Mouse (Mus musculus) left cerebral cortex, adult 9 months (tissue): ENCODE measurements around the gene Plin1.

Source experiments
- DNase-seq, 2 experiments: peaks; one replicate each; pipeline ENCODE4 v3.0.0; 2022; ENCODE audit warnings: low spot score in 2 of 2

Plin1 gene

DNA sequence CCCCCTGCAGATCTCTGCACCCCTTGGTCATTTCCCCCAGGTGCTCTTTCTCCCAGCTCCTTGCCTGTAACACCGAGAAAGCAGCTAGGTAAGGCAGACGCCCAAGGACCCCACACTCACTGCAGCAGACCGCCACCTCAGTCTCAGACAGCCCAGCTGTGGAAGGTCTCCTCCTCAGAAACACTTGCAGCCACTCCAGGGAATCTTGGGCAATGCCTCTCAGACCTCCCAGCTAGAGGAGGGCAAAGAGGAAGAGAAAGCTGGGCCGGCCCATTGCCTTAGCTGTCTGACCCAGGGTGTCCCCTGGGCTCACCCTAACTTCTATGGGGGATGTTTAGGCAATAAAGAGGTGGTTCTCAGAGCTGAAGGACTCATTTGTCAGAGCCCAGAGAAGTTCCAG is at the start of gene Plin1:
Plin1 (minus strand) TSS at position 282 of the 400 bp plus-strand sequence.
- DNase-seq, result no peak

GRCm38 (mm10) chr7:79782516-79782855 is 49.8 kb upstream of the Plin1 start:
- no peak for DNase-seq

DNA sequence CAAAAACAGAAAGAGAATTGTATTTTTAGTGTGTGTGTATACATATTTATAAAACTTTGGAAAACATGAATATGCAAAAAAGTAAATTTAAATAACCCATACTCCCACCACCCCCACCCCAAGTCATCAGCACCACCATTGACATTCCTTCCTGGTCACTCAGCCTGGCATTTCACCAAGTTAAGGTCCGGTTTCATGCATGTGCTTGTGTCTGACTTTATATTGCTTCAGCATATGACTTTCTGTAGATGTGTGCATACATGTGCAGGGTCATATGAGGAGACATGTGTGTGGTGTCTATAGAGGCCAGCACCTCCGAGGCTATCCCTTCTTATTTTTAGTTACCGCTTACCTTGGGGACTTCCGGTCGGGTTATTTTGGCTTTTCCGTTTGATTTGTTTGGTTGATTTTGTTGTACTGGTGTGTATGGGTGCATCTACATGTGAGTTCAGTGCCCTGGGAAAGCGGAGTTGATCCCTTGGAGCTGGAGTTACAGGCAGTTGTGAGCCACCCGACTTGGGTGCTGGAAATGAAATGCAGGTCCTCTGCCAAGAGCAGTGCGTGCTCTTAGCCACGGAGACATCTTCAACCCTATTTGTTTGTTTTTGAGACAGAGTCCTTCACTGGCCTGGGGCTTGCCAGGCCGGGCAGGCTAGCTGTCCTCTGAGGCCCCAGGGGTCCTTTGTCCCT is 49.3 kb upstream of the Plin1 start:
- no peak for DNase-seq

DNA sequence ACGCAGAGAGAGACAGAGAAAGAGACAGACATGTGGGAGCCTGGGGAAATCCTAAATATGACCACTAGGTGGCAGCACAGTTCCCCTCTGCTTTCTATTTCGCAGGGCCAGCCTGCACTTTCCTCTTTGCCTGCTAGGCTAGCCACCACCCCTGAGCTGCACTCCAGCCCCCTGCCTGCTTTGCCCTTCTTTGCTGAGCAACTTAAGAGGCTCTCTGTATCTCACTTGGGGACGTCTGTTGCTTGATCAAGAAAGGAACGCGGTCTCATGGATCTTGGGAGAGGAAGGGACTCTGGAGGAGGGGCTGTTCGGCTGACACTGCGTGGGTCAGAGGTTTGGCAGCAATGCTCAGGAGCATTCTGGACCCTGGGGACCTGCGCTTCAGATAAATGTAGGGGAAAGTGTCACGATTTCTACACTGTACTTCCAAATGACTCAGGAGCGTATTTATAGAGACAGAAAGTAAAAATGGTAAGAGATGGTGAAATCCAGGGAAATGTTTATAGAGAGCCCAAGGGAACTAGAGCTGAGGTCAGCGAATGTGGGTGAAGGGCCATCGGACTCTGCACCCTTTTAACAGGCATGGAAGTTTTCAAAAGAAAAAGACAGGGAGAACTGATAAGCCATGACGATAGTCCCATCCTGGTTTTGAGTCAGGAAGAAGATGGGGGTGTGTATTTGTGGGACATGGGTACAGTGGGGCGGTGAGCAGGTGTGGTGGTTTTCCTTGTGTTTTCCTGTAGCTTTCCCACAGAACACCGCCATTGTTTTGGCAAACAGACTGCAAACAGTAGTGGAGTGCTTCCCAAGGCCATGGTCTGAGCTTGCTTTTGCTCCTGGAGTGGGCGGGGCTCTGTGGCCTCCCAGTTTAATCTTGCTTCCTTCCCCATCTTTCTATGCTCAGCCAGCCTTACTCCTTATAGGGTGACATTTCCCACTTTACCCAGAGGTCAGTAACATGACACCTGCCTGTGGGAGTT is 48.2 kb upstream of the Plin1 start:
- peak in 1 of 2 experiments; percentile 73 for DNase-seq

- DNase-seq, result peak in 1 of 2 experiments; percentile 33
Measured at GRCm38 (mm10) chr7:79771561-79772512, 39.1 kb upstream of the Plin1 start.

DNA sequence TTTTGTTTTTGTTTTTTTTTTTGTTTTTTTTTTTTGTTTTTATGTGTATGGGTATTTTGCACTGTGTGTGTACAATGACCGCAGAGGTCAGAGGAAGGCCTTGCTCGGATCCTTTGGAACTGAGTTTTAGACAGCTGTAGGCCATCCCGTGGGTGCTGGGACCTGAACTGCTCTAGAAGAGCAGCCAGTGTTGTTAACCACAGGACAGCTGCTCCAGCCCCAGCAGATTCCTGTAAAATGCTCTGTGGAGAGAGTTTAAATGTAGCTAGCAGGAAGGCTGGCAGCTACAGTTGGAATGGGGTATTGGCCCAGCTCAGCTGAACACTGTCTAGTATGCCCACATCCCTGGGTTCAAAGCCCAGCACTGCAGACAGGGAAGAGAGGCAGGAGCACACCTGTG is 37.0 kb upstream of the Plin1 start:
- DNase-seq, result no peak

DNA sequence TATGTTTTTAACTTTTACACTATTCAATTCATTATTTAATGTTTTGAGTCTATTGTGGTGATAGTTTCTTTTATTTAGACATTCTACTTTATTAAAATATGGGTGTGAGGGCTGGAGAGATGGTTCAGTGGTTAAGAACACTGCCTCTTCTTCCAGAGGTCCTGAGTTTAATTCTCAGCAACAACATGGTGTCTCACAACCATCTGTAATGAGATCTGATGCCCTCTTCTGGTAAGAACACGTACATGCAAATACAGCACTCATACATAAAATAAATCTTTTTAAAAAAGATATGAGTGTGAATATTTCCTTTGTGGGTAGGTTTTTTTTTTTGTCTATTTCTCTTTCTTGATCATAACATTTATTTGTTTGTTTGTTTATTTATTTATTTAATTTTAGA is 33.3 kb upstream of the Plin1 start:
- no peak for DNase-seq

- no peak for DNase-seq
Measured at GRCm38 (mm10) chr7:79762106-79762505, 29.4 kb upstream of the Plin1 start.

DNA sequence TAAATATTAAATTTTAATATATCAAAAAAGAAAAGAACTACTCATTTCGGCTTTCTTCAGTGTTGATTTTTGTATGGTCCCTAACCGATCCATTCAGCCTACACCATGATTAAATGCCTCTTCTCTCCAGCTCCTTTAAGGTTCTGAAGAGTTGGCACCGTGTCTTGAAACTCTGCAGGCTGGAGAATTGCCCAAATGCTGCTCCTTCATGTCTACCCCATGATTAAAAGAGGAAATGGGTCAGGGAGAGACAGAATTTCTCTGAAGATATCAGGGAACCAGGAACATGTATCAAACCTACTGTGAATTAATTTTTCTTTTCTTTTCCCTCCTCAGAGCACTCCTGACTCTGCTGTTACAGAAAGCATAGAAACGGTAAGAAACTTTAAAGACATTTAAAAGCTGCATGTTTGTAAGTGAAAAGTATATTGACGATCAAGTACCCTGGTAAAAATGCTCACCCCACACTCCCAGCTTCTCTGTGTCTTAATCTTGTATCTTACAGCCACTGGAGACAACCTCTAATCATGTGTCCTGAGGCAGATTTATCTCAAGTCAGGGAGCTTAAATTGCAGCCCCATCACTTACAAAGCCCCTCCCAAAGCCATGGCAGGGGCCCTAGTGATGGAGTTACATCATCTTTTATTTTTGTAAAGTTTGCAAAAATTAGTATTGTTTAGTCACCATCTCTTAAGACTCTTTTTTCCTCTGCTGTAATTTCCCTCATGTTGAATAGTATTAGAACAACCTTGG is 28.6 kb upstream of the Plin1 start:
- DNase-seq, result no peak

GRCm38 (mm10) chr7:79759766-79760165 is 27.1 kb upstream of the Plin1 start:
- DNase-seq, result no peak

DNA sequence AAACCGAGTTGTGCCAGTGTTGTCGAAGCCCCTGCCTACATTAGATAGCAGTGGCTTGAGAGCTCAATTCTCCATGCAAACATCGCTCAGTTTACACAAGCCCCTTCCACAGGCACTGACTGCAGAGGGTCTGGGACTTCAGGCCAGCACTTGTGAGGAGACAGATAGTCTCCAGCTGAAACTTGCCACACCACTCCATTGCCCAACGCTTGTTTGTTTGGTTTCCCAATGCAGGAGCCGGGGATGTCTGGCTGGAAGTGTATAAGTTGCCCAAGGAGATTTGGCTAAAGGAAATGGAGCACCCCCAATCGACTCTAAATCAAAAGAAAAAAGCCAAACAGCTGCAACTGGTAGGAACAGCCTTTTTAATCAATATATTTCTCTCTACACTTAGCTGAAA is 25.5 kb upstream of the Plin1 start:
- no peak for DNase-seq

GRCm38 (mm10) chr7:79756334-79756733 is 23.6 kb upstream of the Plin1 start:
- no peak for DNase-seq

DNA sequence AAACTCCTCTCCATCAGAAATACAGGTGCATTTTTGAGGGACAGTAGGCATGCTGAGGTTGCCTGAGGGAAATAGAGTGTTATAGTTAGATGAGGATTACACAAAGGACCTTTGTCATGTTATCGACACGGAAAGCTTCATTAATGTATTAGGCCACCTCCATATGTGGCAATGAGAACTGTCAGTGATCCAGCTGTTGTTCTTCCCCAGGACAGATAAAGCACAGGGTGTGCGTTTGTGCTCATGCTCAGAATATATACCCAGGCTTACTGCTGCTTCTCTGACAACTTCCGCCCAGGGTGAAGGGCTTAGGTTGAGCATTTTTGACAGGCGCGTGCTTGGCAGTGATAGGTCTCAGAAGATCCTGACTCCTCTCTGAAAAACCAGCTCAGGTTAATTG is 16.8 kb upstream of the Plin1 start:
- no peak for DNase-seq

GRCm38 (mm10) chr7:79747659-79748058 is 15.0 kb upstream of the Plin1 start:
- no peak for DNase-seq

DNA sequence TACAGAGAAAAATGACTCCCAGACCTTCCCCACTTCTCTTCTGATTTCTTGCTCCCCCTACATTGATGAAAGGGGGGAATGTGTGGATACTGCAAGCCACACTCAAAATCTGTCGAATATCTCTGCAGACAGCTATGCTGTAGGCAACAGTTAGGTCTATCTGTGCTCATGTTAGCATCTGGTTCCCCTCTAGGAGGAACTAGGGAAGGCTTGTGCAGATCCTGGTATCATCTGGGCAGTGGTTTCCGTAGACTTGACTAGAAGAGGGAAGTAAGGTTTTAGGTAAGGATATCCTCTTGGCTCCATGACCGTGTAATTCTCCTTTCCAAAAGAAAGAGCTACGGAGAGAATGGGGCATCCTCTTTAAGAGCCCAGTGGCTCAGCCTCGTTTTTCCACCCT is 11.9 kb upstream of the Plin1 start:
- DNase-seq, result no peak

DNA sequence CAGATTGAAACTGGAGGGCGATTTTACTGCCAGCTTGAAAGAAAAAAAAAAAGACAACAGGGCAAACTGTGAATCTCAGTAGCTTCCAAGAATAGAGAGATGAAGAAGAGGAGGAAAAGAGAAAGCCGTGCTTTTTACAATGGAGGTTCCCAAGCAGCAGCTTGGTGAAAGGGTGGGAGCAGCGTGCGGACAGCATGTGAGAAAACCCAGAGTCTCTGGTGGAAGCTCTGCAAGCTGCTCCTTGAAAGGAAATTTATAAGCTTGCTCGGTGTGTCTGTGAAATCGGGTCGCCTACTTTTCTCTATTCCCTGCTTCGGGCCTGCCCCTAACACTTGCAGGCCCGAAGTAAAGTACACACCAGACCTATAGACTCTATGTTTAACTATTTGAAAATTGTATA is 11.3 kb upstream of the Plin1 start:
- DNase-seq, result peak in 1 of 2 experiments; percentile 13

DNA sequence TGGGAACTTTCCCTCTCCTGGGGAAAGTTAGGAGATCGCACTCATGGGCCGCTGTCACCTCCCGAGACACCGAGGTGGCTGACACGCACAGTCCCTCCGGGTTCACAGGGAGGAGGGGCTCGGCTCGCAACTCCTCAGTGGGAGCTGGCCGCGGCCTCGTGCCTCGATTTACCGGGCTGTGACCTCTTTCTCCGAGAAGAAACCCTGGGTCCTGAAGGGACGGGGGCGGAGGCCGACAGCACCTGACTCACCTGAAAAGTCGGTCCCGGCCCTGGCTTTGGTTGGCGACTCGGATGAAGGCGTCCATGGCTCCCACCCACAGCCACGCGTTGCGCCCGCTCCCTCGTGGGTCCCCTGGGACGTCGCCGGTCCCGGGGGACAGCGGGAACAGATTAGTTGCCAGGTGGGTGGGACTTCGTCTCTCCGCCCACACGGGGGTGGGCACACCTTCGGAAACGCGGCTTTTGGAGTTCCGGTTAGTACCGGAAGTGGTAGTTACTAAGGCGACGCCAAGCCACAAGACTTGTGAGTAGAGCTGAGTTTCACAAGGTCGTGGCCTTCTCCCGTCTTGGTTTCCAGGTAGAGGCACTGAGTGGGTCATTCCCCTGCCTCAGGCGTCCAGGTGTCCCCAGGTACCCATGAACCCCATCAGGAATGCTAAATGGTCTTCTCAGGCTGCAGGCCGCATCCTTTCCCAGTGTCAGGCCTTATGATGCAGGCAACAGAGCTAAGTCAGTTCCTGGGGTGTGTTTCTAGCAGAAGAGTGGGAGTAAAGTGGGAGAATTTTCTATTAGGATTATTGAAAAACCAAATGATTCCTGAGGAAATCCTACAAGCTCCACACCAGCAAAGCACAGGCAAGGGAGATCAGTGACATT is 10.2 kb upstream of the Plin1 start, which contains the start of the genes Pex11a and Wdr93:
Pex11a (minus strand) TSS at position 473 of the 878 bp plus-strand sequence.
Wdr93 (plus strand) TSS at position 505 of the 878 bp plus-strand sequence.
- peak; percentile 52 to 74 for DNase-seq

DNA sequence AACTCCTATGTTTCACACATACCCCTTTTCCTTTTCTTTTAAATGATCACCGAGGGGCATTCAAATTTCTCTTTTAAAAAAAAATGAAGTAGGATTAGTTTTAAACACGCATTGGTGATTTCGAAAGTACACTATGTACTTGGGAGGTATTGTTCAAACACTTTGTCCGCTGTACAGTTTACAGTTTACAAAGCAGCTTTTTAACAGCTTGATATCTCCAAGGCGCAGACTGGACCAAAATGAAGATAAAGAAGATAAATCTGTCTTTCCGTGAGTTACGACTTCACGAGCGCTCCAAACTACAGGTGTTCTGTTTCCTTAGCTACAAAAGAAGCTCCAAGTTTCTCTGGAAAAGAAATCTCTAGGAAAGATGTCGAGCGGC is 9.6 kb upstream of the Plin1 start:
- DNase-seq, result no peak

DNA sequence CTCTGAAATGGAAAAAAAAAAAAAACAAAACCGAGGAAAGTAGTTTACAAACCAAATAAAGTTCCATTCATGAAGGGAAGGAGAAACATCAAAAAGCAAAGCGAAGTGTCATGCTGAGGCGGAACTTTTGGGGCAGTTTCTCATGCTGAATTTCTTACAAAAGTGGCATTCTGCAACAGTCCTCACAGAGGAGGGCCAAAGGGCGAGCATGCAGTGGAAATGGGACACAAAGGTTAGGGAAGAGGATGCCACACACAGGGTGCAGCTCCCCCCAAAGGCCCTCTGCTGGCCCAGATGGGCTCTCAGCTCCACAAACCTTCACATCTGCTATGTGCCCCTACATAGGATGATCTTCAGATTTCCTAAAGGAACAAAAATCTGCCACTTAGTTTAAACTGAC is 7.6 kb upstream of the Plin1 start:
- DNase-seq, result no peak

DNA sequence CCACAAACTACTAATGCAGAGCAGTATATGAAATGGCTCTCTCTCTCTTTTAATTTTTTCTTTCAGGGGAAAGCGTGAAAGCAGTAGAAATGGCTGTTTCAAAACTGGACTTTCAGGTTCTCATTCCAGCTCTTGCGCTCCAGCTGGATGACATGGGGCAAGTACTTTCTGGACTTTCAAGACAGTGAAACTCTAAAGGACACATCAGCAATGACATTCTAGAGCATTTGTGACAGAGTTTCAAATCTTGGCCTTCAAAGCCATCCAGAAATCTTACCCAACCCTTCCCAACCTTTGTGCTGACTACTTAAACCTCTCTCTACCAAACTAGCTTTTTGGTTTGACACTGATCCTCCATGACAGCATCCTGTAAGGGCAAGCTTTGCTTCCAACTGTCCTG is 6.2 kb upstream of the Plin1 start:
- no peak for DNase-seq
